22 mouse cellular contexts compared by ENCODE assay signal in the genomic region with DNA sequence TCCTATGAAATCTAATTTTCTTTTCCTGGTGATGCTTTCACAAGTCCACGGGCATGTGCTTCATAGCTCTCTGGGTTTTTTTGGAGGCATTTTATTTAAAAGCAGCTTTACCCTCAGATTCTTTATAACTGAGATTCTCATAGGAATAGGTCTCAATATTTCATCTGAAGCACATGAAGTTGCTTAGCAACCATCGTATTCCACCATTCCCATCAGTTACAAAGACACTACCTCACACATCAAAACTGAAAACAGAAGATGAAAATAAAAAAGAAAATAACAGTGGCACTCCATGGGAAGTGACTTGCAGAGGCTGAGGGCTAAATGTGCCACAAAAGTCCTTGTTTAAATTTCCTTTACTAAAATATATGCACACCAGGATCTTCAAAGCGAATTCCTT.
"Had no signal": no experiment of that assay in that cellular context is flagged by ENCODE, and none has a peak within 500 bp of the region (broad histone marks: within the 10 kb centered on the region; RNA-seq: fewer than 3 reads in every experiment).

No protein-coding gene starts in this region.

- ATAC-seq: liver, embryonic 12.5 days had no signal

- DNase-seq: kidney, adult 2 months; kidney, postnatal 25 days; layer of hippocampus, adult 9-11 months; liver; lung, adult 18-20 months; lung, postnatal 10 days; lung, postnatal 36 days; right cerebral cortex, postnatal 14 days; right cerebral cortex, postnatal 4 days; thymus, adult 2 months; thymus, postnatal 14 days; thymus, postnatal 4 days had no signal

- H3K4me3 ChIP-seq: layer of hippocampus, adult 2 months; limb, embryonic 10.5 days; limb, embryonic 13.5 days; liver, embryonic 12.5 days; liver, embryonic 15.5 days; lung, embryonic 15.5 days; megakaryocyte, embryonic 14.5 days; midbrain, embryonic 12.5 days had no signal

- H3K36me3 ChIP-seq: limb, embryonic 10.5 days; limb, embryonic 13.5 days; liver, embryonic 12.5 days; liver, embryonic 15.5 days; lung, embryonic 15.5 days; midbrain, embryonic 12.5 days had no signal

- H3K4me2 ChIP-seq: limb, embryonic 13.5 days; liver, embryonic 12.5 days; liver, embryonic 15.5 days; lung, embryonic 15.5 days; midbrain, embryonic 12.5 days had no signal

- H3K9me3 ChIP-seq: limb, embryonic 10.5 days; limb, embryonic 13.5 days; liver, embryonic 12.5 days; liver, embryonic 15.5 days; lung, embryonic 15.5 days; megakaryocyte, embryonic 14.5 days; midbrain, embryonic 12.5 days had no signal

- H3K9ac ChIP-seq: limb, embryonic 13.5 days; liver, embryonic 12.5 days; liver, embryonic 15.5 days; lung, embryonic 15.5 days; midbrain, embryonic 12.5 days had no signal

- H3K27me3 ChIP-seq: limb, embryonic 13.5 days; liver, embryonic 12.5 days; liver, embryonic 15.5 days; lung, embryonic 15.5 days; megakaryocyte, embryonic 14.5 days; midbrain, embryonic 12.5 days had no signal

- H3K27ac ChIP-seq: kidney, postnatal 0 days; layer of hippocampus, adult 2 months; limb, embryonic 10.5 days; limb, embryonic 13.5 days; liver, embryonic 12.5 days; liver, embryonic 15.5 days; lung, embryonic 15.5 days; midbrain, embryonic 12.5 days; stomach, postnatal 0 days had no signal

- H3K4me1 ChIP-seq: limb, embryonic 10.5 days; limb, embryonic 13.5 days; liver, embryonic 12.5 days; liver, embryonic 15.5 days; lung, embryonic 15.5 days; megakaryocyte, embryonic 14.5 days; midbrain, embryonic 12.5 days had no signal
